Mouse (Mus musculus): ENCODE data around the gene Cyp2w1.

DNA sequence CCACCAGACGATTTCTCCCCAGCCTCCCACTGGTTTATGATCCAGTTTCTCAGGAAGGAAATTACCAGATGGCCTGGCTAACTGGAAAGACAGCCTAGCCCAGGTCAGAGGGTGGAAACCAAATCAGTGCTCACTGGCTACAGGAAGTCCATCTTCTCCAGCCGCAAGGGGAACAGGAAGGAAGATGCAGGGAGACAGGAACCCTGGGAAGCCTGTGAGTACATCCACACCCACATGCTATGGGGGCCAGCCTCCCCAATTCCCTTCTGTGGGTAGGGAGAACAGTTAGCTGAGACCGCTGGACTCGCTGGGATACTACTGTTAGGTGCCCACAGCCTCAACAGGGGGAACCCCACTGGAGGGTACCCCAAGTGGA is 35.8 kb downstream of the Cyp2w1 start:
- no peak for TF ChIP-seq CTCF (conservative IDR thresholded peaks at IDR 0.05; ENCODE audit: low read length)
- TF ChIP-seq NANOG (IDR thresholded peaks at IDR 0.05; ENCODE audit: borderline replicate concordance, low read length), result no peak
